Mouse (Mus musculus) mesoderm, embryonic 11.5 days (tissue): ENCODE measurements around the gene Tagln.
A peak's percentile ranks its signal among the peaks of the same experiment; 100 is the strongest.

Experiments used
- DNase-seq: peaks from one replicate; pipeline ENCODE4 v3.0.0-alpha.2; 2012; ENCODE audit warnings: low read depth, low spot score

The Tagln gene

DNA sequence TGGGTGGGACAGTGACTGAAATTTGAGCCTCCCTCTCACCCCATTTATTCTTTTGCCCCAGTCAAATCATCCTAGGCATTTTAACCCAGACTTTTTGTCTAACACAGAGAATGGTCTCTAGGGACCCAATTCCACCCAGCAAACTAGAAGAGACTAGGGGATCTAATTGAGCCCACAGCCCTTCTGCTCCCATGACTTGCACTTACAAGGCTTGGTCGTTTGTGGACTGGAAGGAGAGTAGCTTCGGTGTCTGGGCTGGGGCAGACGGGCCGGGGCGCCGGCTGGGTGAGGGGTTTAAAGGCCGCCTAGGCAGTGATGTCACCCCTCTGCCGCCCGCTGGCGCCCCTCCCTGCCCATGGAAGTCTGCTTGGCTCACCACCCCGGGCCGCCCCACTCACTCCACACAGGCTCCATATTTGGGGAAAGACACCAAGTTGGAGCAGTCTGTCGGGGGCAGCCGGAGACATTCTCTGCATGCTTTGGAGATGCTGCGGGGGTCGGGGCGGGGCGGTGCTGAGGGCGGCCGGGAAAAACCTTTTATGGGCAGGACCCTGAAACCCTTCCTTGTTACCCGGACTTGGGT is at the start of gene Tagln:
Gene Tagln, minus strand, starts transcription at position 431 of the 583 bp plus-strand sequence.
- peak; percentile 45 for DNase-seq

GRCm38 (mm10) chr9:45985229-45985567 is 49.3 kb upstream of the Tagln start:
- DNase-seq: peak; percentile 50

DNA sequence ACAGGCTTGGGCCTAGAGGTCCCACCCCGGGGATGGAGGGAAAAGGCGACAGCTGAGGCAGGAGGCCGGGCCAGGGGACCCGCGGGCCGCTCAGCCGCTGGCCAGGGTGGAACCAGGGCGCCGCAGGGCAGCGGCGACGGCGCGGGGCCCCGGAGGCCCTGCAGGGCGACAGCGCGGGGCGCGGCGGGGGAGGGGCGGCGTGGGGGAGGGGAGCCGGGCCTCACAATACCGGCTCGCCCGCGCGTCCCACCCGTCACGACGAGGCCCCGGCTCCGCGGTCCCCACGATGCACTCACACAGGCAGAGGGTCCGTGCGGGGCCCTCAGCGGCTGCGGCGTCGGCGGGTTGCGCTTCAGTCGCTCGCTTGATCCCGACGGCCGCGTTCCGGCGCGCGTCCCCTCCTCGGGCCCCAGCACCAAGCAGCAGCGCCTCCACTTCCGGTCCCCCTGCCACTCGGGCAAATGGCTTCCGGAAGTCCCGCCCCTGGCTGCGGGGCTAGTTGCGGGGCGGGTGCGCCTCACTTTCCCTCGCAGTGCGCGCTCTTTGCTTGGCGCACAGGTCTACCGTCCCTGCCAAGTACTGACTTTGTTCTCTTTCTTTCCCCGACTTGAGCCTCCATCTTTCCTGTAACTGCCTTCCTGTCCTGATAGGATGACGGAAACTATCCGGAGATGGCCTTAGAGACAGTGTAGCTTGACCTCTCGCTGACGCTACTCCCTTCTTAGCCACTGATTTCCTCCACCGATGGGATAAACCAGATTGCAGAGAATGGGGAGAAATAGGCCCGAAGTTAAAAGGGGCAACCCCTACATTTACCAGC is 48.8 kb upstream of the Tagln start:
- DNase-seq: peak; percentile 92

DNA sequence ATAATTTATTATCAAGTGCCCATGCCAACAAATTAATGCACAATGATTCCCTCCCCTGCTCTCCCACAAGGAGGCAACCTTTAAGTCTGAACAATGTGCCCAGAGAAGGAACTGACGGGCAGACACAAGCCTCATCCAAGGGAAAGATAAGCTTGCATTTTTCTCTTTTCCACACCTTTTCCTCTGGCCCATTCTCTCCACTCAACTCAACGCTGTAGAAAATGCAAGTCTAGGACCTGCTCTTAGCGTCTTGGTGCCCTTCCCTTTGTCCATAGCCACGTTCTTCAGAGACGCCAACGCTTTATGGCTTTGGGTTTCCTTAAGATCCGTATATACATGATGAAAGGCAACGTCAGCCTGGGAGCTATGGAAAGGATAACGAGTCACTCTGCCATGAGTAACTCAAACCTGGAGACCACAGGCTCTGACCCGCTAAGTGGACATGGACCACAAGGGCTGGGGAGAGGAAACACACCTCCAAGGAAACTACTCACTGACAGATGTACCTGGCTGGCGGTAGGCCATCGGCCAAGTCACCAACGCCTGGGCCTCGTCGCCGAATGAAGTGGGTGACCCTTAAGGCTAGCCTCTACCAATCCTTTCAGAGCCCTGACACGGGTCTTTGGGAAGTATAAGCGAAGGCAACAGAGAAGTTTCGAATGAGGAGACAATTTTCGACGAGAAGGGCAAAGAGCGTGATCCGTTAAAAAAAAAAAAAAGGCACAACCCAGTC is 48.0 kb upstream of the Tagln start:
- peak; percentile 19 for DNase-seq

GRCm38 (mm10) chr9:45981331-45981730 is 45.5 kb upstream of the Tagln start:
- no peak for DNase-seq

- no peak for DNase-seq
Measured at GRCm38 (mm10) chr9:45980611-45981010, 44.8 kb upstream of the Tagln start.

GRCm38 (mm10) chr9:45979778-45980177 is 43.9 kb upstream of the Tagln start:
- DNase-seq: no peak

DNA sequence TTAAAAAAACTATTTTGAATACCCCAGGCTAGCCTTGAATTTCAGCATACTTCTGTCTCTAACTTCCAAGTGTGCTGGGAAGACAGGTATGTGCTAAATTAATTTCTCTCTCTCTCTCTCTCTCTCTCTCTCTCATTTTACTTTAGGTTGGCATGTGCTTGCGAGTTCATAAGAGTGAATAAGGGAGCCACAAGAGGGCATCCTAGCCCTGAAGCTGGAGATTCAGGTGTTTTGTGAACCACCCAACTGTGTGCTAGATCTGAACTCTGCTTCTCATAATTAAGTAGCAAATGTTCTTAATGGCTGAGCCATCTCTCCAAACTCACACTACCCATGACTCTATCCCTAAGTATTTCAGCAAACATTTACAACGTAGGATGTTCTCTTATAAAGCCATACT is 41.0 kb upstream of the Tagln start:
- no peak for DNase-seq

DNA sequence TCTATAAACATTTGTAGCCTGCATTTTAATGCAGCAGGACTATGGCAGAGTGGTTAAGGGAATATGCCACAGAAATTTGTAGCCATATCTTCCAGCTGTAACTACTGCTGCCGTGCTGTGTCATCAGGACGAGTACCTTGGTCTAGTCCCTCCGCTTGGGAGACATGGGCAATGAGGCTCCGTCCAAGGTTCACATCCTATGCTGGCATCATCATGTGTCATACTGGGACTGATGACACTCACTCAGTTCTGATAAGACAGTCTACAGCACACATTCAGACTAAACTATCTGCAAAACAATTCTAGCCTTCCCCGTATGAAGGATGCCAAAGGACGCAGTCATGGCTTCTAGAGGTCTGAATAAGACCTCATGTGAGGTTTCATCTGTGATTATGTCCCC is 27.7 kb upstream of the Tagln start:
- no peak for DNase-seq

DNA sequence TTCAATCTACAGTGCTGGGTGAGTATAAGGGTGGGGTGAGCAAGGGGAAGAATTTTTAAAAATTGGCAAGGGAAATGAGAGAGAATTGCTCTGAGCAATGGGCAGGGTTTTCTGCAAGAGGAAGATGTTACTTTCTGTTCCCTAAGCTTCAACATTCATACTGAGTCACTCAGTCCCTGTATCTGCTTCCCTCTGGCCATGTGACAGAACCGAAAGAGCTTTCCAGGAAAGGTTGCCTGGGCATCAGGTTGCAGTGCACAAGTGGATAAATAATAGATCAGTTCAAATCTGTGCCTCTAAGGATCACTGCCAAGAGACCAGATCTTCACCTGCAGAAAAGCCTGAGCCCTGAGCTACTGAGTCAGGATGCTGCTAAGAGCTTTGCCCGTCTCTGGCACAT is 26.0 kb upstream of the Tagln start:
- no peak for DNase-seq

DNA sequence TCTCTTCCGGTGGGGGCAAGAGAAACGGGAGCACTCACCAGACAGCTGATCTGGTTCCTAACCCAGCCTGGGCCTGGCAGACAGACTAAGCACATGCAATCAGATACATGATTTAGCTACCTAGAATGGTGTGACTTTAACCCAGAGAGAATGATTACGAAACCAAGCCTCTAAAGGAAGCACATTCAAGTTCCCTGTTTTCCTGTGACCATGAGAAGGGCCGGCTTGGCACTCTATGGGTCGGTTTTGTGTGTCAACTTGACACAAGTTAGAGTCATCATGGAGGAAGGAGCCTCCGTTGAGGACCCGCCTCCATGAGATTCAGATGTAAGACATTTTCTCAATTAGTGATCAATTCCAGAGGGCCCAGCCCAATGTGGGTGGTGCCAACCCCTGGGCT is 23.8 kb upstream of the Tagln start:
- DNase-seq: no peak

DNA sequence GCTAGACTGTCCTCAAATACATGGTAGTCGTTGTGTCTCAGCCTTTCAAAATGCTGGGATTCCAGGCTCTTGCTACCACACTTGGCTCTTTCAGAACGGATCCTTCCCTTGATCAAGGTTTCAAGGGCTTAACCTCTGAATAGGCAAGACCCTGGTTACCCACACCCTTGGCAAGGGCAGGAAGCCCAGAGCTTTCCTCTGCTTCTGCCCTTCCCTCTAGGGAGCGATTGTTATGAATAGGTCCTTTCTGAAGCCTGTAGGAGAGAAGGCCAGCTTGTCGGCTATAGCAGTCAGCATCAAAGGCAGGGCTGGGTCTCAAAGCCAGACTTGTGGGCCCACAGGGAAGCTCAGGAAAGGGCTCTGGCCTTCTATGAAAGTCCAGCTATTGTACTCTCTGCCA is 23.0 kb upstream of the Tagln start:
- no peak for DNase-seq

GRCm38 (mm10) chr9:45958023-45958670 is 22.3 kb upstream of the Tagln start:
- no peak for DNase-seq

DNA sequence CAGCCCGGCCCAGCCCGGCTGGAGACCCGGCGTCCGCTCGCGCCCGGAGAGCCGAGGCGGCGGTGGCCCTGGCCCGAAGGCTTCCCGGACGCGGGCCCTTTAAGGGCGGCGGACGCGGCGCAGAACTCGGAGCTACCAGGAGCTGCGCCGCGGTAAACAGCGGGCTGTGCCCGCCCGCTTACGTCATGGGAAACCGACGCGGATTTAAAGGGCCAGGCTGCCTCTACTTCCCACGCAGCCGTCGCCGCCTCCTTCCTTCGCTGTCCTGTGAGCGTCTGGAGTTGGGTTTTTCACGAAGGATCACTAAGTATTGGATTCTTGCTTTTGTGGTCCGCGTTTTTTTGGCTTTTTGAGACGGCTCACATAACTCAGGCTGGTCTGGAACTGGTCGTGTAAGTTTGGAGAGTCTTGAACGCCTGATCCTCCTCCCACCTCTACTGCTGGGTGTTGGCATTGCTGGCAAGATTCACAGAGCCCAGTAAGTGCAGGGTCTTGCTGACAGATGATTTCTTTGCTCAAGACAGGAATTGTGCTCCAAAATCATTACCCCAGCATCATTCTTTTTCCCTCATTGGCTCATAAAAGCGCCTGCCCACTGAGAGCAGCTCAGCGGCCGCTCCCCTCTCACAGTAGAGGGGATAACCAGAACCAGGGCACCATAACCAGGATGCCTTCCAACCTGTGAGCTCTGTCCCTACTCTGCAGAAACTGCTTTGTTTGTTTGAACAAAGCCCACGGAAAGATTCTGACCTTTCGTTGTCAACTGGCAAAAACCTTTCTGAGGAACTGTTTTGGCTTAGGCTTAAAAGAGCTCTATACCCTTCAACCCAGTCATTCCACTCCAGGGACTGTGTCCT is 19.5 kb upstream of the Tagln start, which contains the start of gene Sidt2:
Gene Sidt2, minus strand, starts transcription at position 152 of the 857 bp plus-strand sequence.
- DNase-seq: peak; percentile 90

DNA sequence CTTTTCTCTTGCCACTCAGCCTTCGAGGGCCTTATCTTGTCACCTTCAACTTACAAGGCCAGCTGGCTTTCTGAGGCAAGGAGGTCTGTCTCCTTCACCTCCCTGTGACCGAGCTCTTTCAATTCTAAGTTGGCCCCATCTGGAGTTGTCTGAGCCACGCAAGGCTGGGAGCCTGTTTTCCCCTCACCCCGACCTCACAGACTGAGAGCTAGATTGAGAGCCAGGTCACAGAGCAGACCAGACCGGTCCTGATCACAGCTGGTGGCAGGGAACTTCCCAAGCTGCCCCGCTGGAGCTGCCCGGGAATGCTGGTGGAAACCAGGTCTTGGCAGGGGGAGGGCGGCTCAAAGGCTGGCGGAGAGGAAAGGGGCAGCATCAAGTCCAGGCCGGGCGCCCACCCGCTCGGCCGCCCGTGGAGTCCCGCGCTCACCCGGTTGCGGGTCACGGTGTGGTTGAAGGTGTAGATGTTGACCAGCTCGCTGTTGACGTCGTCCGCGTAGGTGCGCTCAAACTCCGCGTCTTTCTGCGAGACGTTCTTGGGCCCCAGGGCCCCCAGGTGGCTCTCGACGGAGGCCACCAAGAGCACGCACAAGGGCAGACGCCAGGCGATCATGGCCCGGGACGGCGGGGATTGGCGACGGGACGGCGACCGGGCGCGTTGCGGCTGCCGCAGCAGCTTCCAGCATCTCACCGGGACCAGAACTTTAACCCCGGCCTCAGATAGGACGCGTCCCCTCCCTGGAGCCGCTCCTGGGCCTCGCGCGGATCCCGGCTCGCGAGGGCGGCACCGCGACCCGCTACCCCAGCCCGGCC is 18.6 kb upstream of the Tagln start:
- DNase-seq: peak; percentile 47

DNA sequence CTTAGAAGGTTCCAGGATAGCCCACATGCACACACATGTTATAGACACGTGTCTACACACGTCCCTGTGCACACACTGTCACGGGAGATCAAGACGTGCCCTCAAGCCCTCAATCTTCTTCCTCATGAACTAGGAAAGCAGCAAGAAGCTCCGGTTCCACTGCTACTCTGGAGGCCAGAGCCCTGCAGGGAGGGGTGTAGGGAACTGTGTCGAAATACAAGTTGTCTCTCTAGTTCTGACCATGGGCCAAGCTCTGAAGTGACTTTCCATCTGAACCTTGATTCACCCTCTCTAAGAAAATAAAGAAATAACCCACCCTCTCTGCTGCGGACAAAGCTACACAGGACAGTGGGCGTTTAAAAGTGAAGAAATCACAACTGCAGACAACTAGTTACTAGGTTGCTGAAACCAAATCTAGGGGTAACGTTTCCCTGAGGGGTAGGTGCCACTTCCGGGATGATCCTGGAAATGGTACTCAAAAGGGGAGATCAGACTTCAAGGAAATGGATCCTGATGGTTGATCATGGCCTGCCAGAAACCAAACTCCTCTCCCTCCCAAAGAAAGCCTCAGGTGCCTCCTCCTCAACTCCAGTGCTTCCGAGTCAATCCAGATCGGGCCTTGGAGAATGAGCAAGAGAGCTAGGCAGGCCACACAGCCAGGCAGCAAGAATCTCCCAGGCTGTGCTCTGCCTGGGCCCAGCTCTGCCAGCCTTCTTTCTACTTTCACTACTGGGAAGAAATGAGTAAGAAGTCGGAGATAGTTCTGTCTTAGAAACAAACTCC is 17.8 kb upstream of the Tagln start:
- DNase-seq: no peak

- DNase-seq: no peak
Measured at GRCm38 (mm10) chr9:45952890-45953289, 17.0 kb upstream of the Tagln start.

DNA sequence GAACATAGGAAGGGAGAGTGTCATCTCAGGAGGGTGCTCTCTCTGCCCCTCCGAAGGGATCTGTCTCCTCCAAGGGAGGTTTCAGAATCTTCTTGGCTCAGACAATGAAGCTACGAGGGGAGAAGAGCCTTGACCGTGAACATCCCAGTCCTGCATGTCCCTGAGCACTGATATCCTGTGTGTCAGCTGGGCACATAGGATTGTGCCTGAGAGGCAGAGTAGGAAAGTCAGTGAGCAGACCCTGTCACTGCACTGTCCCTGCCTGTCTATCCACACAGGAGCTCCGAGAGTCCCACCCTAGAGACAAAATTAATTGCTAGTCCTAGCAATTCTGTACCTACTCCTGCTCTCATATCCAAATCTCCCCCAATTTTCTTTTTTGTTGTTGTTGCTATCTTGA is 16.2 kb upstream of the Tagln start:
- no peak for DNase-seq

GRCm38 (mm10) chr9:45946872-45947183 is 11.0 kb upstream of the Tagln start:
- no peak for DNase-seq
